Mouse (Mus musculus) sigmoid colon, adult 10 weeks (tissue): ENCODE data around the gene Kat6b. TPM values are rescaled to one million over a fixed set of nuclear protein-coding genes. Genes with fewer than 3 reads are reported as not detected.

ENCODE experiments used
- polyA plus RNA-seq: library from polyadenylated mRNA; stranded (reverse); fragments of 350-450 nt; fragmentation: Illumina TruSeq; extraction: RNeasy Lipid Tissue Mini Kit (QIAGEN cat#74804); gene quantifications from one replicate; pipeline ENCODE4 v1.2.3, GENCODE M21; 2014; ENCODE audit warnings: low read depth, low replicate concordance

The Kat6b gene
- polyA plus RNA-seq = 20.3 TPM

GRCm38 (mm10) chr14:21481231-21481630 is at the start of gene Kat6b:
TSS of gene Kat6b (plus strand) at chr14:21481434.

GRCm38 (mm10) chr14:21714486-21714885 is 233.3 kb downstream of the Kat6b start, which contains the start of gene Dupd1:
TSS of gene Dupd1 (minus strand) at chr14:21714576.

Other genes with a start within 250 kb of the Kat6b start
- gene Dupd1, start 233.1 kb downstream of the Kat6b start, polyA plus RNA-seq = not detected